Mouse (Mus musculus) small intestine, adult 2 months (tissue): Measurements from ENCODE around the gene Pycr1.

Source experiments
- CTCF ChIP-seq: fragments of 200-500 bp; IDR thresholded peaks from 2 replicates; pipeline ENCODE4 v1.5.1; 2012; ENCODE audit warnings: low read depth, mild to moderate bottlenecking, control low read depth, inconsistent platforms, low read length, moderate library complexity, mixed read lengths; ENCODE audit not compliant: insufficient replicate concordance, insufficient read length; ENCODE audit errors: extremely low read depth
- POLR2A ChIP-seq: fragments of 200-500 bp; IDR thresholded peaks from 2 replicates; pipeline ENCODE4 v1.6.1; 2012; ENCODE audit warnings: low read depth, mild to moderate bottlenecking, control low read depth, inconsistent platforms, low read length, moderate library complexity

GRCm38 (mm10) chr11:120613481-120613972 lies 30.0 kb downstream of the Pycr1 start:
- no peak for TF ChIP-seq CTCF
- TF ChIP-seq POLR2A: no peak
